Mouse (Mus musculus) stomach, embryonic 16.5 days (tissue): Measurements from ENCODE around the gene Pnmt. TPM values are rescaled to one million over a fixed set of nuclear protein-coding genes. Genes with fewer than 3 reads are reported as not detected.

Source experiments
- ATAC-seq: fragments of 200-750 bp; cut with Nextera tagmentation; 2 replicates; pipeline ENCODE4 v1.8.0; 2017; ENCODE audit warnings: moderate number of reproducible peaks, moderate TSS enrichment; ENCODE audit not compliant: insufficient read depth, low FRiP score
- H3K27ac ChIP-seq: fragments of 300-500 bp; sonication (generic); 2 replicates; pipeline ENCODE4 v1.5.1; 2014; ENCODE audit warnings: low read length
- H3K27me3 ChIP-seq: fragments of 300-500 bp; sonication (generic); 2 replicates; pipeline ENCODE4 v1.6.1; 2014; ENCODE audit warnings: low read length, control low read depth, mixed read lengths; ENCODE audit not compliant: control insufficient read depth, insufficient read depth
- H3K36me3 ChIP-seq: fragments of 300-500 bp; sonication (generic); 2 replicates; pipeline ENCODE4 v1.6.1; 2014; ENCODE audit warnings: low read length; ENCODE audit not compliant: control insufficient read depth, insufficient read depth
- H3K4me1 ChIP-seq: fragments of 300-500 bp; sonication (generic); 2 replicates; pipeline ENCODE4 v1.6.1; 2014; ENCODE audit warnings: low read length, control low read depth, mixed read lengths; ENCODE audit not compliant: control insufficient read depth, insufficient read depth
- H3K4me2 ChIP-seq: fragments of 300-500 bp; sonication (generic); 2 replicates; pipeline ENCODE4 v1.6.1; 2014; ENCODE audit warnings: low read depth, low read length, mixed read lengths
- H3K4me3 ChIP-seq: fragments of 300-500 bp; sonication (generic); replicated peaks from 2 replicates; pipeline ENCODE4 v1.5.1; 2014; ENCODE audit warnings: mild to moderate bottlenecking, low read length
- H3K9ac ChIP-seq: fragments of 300-500 bp; sonication (generic); 2 replicates; pipeline ENCODE4 v1.6.1; 2014; ENCODE audit warnings: low read length
- H3K9me3 ChIP-seq: fragments of 300-500 bp; sonication (generic); replicated peaks from 2 replicates; pipeline ENCODE4 v1.6.1; 2016; ENCODE audit warnings: low read length, control low read depth; ENCODE audit not compliant: control insufficient read depth
- WGBS: fragments of 180-500 bp; shearing (Covaris S2); extraction: QIAGEN DNeasy Blood & Tissue Kit; methylation state at CpG from one replicate; pipeline ENCODE4 v1.1.7; 2014; 5-methylcytosine and 5-hydroxymethylcytosine counted together
- polyA plus RNA-seq: library from polyadenylated mRNA; unstranded; fragments of >200 nt; fragmentation: Nextera tagmentation; extraction: Ambion mirVana; gene quantifications from 2 replicates; pipeline ENCODE4 v1.2.1, GENCODE M21; 2015

Gene Pnmt
- polyA plus RNA-seq, 1 experiment from 2014 or later = 0.15 TPM

DNA sequence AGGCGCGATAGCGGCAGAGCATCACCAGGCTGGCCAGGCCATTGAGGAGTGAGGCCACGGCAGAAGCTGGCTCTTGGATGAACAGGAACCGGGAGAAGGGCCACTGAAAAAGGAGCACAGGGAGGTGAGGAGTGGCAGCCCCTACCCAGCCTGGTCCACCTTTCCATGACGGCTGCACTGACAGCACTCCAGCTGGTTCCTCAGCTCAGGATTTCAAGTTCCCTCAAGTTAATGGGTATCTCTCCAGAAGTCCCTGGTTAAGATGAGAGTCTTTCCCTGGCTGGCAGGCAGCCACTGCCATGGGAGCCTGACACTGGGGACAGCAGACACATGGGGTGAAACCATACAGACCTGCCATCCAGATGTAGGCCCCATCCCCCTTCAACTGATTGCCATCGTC is 11.7 kb downstream of the Pnmt start:
- Histone ChIP-seq H3K27me3 (no peaks in the 10 kb centered on the region), H3K4me2 (no peak overlapping the region), H3K9me3 (no peaks in the 10 kb centered on the region), H3K27ac (no peak overlapping the region), H3K4me3 (no peak overlapping the region), H3K9ac (no peak overlapping the region), H3K36me3 (no peaks in the 10 kb centered on the region), H3K4me1 (peaks cover 33% of the 10 kb centered on the region)
- no peak for ATAC-seq
- 93% methylated on average over 7 of the region's 7 CpGs for WGBS

DNA sequence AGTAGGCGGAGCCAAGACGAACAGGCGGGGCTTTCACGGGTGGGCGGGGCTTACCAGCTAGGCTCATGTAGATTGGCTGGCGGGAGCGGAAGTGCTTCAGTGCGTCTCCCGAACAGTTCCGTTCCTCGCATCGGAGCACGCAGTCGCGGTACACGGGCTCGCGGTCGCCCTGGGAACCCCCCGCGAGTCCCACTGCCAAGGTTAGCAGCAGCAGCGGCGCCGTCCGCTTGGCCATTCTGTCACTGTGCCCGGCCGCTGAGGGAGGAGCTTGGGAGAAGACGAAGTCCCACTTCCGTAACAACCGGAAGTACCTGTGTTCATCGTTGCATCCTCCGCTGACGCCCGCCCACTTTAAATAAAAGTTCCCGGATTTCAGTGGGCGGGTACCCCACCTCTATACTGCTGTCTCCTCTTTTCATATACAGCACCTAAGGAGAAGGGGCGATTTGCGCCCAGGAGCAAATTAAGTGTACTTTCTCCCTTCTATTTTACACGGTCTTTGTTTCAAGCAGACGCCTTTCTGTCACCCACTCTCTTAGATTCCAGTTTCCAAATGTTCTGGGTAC is 14.0 kb downstream of the Pnmt start, which contains the start of gene Pgap3:
TSS of gene Pgap3 (minus strand) at position 330 of the 566 bp plus-strand sequence.
- WGBS = under 1% methylated on average over 40 of the region's 40 CpGs
- Histone ChIP-seq H3K4me2 (peak within 1 kb of the TSS; percentile 53), H3K27ac (peak within 1 kb of the TSS; percentile 97), H3K9ac (peak within 1 kb of the TSS; percentile 86), H3K4me1 (peaks cover 13% of the 10 kb centered on the region), H3K36me3 (no peaks in the 10 kb centered on the region), H3K4me3 (peak within 1 kb of the TSS; percentile 72), H3K27me3 (no peaks in the 10 kb centered on the region), H3K9me3 (no peaks in the 10 kb centered on the region)
- peak; percentile 87 for ATAC-seq

DNA sequence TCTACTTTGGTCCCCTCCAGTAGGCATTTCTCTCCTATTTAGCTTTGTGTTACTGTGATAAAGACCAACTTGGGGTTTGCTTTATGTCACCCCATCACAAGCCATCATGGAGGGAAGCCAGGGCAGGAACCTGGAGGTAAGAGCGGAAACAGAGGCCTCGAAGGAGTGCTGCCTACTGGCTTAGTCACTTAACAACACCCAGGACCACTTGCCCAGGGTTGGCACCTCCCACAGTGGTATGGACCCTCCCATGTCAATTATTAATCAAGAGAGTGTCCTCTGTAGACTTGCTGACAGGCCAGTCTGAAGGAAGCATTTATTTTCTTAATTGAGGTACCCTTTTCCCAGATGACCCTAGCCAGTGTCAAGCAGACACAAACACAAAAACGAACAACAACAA is 14.6 kb downstream of the Pnmt start:
- no peaks in the 10 kb centered on the region for H3K9me3 ChIP-seq
- H3K27ac ChIP-seq = peak overlapping the region; percentile 97
- WGBS = 55% methylated on average over 3 of the region's 3 CpGs
- no peak for ATAC-seq
- H3K4me1 ChIP-seq = peaks cover 13% of the 10 kb centered on the region
- H3K4me3 ChIP-seq = peak overlapping the region; percentile 72
- H3K36me3 ChIP-seq = no peaks in the 10 kb centered on the region
- peak overlapping the region; percentile 86 for H3K9ac ChIP-seq
- no peaks in the 10 kb centered on the region for H3K27me3 ChIP-seq
- H3K4me2 ChIP-seq = peak overlapping the region; percentile 53

DNA sequence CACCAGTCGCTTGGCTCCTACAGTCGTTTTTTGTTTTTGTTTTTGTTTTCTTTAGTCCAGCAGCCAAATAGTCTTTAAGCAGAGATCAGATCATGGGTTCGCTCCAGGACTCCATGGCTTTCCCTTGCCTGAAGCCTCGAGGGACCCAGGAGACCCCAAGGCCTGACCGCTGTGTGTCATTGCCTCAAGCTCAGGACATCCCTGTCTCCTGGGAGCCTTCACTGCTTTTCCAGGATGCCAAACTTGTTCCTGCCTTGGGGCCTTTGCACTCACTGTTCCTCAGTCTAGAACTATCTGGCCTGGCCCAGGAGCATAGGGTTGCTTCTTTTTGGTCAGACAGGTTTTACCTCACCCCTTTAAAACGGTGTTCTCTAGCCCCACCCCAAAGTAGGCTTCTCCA is 20.4 kb downstream of the Pnmt start:
- H3K36me3 ChIP-seq = no peaks in the 10 kb centered on the region
- H3K4me2 ChIP-seq = no peak overlapping the region
- H3K4me1 ChIP-seq = peaks cover 16% of the 10 kb centered on the region
- H3K27ac ChIP-seq = no peak overlapping the region
- H3K4me3 ChIP-seq = no peak overlapping the region
- H3K9ac ChIP-seq = no peak overlapping the region
- no peak for ATAC-seq
- no peaks in the 10 kb centered on the region for H3K9me3 ChIP-seq
- WGBS = 75% methylated on average over 6 of the region's 6 CpGs
- no peaks in the 10 kb centered on the region for H3K27me3 ChIP-seq

DNA sequence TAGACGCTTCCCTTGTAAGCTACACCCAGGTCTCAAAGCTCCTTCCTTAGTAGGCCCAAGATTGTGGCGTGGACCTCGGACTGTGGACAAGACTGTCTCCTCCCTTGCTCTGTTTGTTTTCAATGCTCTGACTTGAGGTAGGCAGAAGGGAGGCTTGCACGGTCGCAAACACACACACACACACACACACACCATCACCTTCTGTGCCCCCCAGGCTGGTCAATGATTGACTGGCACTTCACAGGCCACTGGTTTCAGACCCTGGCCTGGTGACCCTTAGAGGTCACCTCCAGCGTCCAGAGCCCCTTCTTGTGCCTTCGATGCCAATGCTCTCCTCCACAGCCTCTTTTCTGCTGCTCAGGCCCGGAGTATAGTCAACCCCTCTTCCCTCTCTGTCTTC is 22.6 kb downstream of the Pnmt start:
- Histone ChIP-seq H3K9ac (peak overlapping the region; percentile 61), H3K27me3 (no peaks in the 10 kb centered on the region), H3K27ac (peak overlapping the region; percentile 82), H3K4me1 (peaks cover 24% of the 10 kb centered on the region), H3K4me3 (peak overlapping the region; percentile 17), H3K9me3 (no peaks in the 10 kb centered on the region), H3K4me2 (peak overlapping the region; percentile 45), H3K36me3 (no peaks in the 10 kb centered on the region)
- no peak; the same call in 1 of the 2 replicates for ATAC-seq
- 50% methylated on average over 8 of the region's 8 CpGs for WGBS

DNA sequence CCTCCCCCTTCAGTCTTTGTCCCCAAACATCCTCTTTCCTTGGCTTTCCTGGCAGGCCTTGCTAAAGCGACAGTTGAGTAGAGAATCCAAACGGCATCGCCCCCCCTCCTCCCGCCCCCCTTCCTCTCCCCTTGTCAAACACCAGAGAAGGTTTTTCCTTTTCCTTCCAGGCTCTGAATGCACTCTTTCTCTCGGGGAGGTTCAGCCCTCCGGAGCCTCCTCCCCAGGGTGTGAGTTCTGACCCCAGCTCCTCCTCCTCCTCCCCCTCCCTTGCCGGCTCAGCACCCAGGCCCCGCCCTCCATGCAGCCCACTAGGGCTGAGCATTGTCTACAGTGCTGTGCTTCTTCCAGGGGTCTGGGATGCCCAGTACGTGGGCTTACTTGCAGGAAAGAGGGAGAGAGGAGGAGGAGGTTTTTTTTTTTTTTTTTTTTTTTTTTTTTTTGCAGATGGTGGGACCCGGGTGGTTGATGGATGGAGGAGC is 23.1 kb downstream of the Pnmt start:
- Histone ChIP-seq H3K9ac (peak overlapping the region; percentile 61), H3K4me2 (peak overlapping the region; percentile 45), H3K4me3 (peak overlapping the region; percentile 17), H3K27me3 (no peaks in the 10 kb centered on the region), H3K36me3 (no peaks in the 10 kb centered on the region), H3K9me3 (no peaks in the 10 kb centered on the region), H3K4me1 (peaks cover 29% of the 10 kb centered on the region), H3K27ac (peak overlapping the region; percentile 82)
- WGBS = 3% methylated on average over 9 of the region's 10 CpGs
- peak; percentile 54; the same call in 1 of the 2 replicates for ATAC-seq

DNA sequence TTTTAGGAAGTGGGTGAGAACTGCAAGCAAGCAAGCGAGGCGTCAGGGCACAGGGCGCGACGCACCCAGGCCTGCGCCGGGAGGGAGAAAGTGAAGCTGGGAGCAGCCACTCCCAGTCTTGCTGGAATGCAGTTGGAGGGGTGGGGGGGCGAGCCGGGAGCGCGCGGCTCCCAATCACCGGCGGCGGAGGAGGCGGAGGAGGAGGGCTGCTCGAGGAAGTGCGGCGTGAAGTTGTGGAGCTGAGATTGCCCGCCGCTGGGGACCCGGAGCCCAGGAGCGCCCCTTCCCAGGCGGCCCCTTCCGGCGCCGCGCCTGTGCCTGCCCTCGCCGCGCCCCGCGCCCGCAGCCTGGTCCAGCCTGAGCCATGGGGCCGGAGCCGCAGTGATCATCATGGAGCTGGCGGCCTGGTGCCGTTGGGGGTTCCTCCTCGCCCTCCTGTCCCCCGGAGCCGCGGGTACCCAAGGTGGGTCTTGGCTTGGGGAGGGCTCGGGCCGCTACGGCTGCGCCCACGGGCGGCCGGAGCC is 26.1 kb downstream of the Pnmt start, which contains the start of gene Erbb2:
TSS of gene Erbb2 (plus strand) at position 198 of the 524 bp plus-strand sequence.
- peaks cover 54% of the 10 kb centered on the region for H3K4me1 ChIP-seq
- under 1% methylated on average over 44 of the region's 49 CpGs for WGBS
- peak; percentile 87 for ATAC-seq

DNA sequence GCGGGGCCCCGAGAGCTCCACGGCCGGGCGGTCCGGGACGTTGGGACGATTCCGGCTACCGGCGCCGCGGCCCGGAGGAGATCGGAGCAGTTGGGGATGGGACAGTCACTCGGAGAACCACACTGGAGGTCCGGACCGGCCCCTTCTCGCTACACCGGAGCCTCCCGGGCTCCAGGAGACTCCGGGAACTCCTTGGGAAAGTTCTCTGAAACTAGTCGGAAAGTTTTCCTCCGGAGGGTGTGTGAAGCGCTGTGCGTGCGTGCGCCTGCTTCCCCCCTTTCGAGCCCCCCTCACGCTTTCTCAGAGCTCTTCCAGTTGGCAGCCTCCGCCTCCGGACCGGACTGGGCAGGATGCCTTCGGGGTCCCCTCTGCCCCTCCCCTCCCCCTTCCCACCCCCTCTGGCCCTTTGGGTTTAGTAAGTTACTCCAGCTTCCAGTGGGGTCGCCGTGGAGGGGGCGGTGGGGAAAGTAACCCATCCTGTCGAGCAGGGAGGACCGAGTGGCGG is 26.6 kb downstream of the Pnmt start:
- H3K9me3 ChIP-seq = no peaks in the 10 kb centered on the region
- 0 out of 2 replicates have a peak, but pooled peaks cover 3% of the 10 kb centered on the region for H3K36me3 ChIP-seq
- ATAC-seq = peak; percentile 23
- no peaks in the 10 kb centered on the region for H3K27me3 ChIP-seq
- under 1% methylated on average over 40 of the region's 40 CpGs for WGBS
- peaks cover 59% of the 10 kb centered on the region for H3K4me1 ChIP-seq
- peak overlapping the region; percentile 95 for H3K9ac ChIP-seq
- H3K27ac ChIP-seq = peak overlapping the region; percentile 99
- peak overlapping the region; percentile 93 for H3K4me3 ChIP-seq
- H3K4me2 ChIP-seq = peak overlapping the region; percentile 55

More for the DNA sequence above, 26.1 kb downstream of the Pnmt start, which contains the start of gene Erbb2:
- Histone ChIP-seq H3K4me3 (peak within 1 kb of the TSS; percentile 93), H3K9ac (peak within 1 kb of the TSS; percentile 95), H3K4me2 (peak within 1 kb of the TSS; percentile 55), H3K9me3 (no peaks in the 10 kb centered on the region), H3K27me3 (no peaks in the 10 kb centered on the region), H3K36me3 (0 out of 2 replicates have a peak, but pooled peaks cover 3% of the 10 kb centered on the region), H3K27ac (peak within 1 kb of the TSS; percentile 99)

DNA sequence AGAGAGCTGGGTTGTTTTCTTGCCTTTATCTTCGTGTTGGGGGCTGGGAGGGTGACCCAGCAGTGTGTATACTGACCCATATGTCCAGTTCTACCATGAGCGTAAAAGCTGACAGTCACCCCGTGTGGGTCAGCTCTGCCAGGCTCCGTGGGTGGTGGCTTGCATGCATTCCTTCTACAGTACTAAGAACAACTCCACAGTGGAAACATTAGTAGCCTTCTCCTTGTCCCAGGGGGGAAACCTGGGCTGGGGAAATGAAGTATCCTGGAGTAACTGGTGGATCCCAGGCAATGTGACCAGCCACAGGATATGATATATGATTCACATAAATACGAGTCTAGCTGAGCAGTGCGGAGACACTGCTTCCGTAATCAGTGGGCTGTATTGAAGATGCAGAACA is 27.5 kb downstream of the Pnmt start:
- ATAC-seq = no peak
- WGBS = 16% methylated on average over 7 of the region's 7 CpGs
- peak overlapping the region; percentile 99 for H3K27ac ChIP-seq

More for the DNA sequence above, 27.5 kb downstream of the Pnmt start:
- Histone ChIP-seq H3K27me3 (no peaks in the 10 kb centered on the region), H3K4me3 (peak overlapping the region; percentile 93), H3K36me3 (0 out of 2 replicates have a peak, but pooled peaks cover 3% of the 10 kb centered on the region), H3K9ac (peak overlapping the region; percentile 95), H3K4me1 (peaks cover 66% of the 10 kb centered on the region), H3K9me3 (no peaks in the 10 kb centered on the region), H3K4me2 (peak overlapping the region; percentile 55)
